Mouse (Mus musculus) cerebellum, adult (tissue): ENCODE measurements around the gene Reg2.
"Not testable (repeated sequence)": the region's sequence is repeated elsewhere in the genome, so short reads cannot be mapped to it uniquely, and the experiment has no call there.

Source experiments
- ATAC-seq: cut with Nextera tagmentation; 2 replicates; pipeline ENCODE4 v1.9.2; 2017; ENCODE audit warnings: mild to moderate bottlenecking, moderate library complexity, mixed read lengths; ENCODE audit not compliant: insufficient number of reproducible peaks, low FRiP score, low TSS enrichment

The Reg2 gene

DNA sequence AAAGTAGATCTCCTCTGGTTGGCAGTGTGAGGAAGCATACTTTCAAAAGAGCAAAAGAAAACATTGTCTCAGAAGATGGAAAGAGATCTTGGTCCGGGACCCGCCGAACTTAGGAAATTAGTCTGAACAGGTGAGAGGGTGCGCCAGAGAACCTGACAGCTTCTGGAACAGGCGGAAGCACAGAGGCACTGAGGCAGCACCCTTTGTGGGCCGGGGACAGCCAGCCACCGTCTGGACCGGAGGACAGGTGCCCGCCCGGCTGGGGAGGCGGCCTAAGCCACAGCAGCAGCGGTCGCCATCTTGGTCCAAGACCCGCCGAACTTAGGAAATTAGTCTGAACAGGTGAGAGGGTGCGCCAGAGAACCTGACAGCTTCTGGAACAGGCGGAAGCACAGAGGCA is at the start of gene Reg2:
Gene Reg2 (plus strand): TSS at position 301 of the 400 bp plus-strand sequence.
- ATAC-seq = not testable (repeated sequence)

DNA sequence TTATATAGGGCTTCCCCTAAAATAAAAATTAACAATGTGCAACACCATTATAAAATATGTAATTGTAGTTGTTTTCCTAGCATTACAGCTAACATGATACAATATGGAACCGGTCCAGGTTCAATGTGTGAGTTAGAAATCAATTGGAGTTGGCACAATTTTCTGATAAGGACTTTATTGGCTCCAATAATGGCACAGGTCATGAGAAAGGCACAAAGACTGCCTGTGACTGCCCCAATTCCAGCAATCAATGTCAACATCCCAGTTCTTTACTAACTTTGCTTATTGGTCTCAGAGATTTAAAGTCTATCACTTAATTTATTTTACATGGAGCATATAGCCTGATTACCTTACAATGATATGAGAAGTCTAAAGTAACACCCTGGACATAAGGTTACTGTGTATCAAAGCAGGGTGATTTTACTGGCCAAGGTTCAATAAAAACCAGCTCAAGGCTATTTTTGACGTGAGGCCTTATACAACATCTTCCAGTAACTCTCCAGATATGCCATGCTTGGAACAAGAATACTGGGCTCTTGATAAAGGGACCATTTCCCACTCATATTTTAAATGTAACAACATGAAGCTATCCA is 33.4 kb upstream of the Reg2 start:
- ATAC-seq = no peak

DNA sequence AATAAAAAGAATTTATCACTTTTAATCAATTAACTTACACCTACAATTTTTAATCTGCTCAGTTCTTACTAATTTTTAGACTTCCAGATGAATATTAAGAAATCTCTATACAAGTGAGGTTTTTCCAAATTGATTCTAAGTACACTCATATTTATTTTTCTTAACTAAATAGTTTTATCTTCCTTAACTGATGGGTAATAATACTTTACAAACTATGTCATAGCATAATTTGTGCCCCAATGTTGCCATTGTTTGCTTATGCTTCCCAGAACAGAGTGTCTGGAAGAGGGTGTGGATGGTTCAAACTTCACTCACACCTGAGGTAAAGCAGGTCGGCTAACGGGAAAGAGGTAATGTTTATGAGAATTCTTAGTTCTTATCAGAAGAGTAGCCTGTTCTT is 25.1 kb upstream of the Reg2 start, which contains the start of gene Reg3b:
Gene Reg3b (plus strand): TSS at position 301 of the 400 bp plus-strand sequence.
- ATAC-seq = no peak

DNA sequence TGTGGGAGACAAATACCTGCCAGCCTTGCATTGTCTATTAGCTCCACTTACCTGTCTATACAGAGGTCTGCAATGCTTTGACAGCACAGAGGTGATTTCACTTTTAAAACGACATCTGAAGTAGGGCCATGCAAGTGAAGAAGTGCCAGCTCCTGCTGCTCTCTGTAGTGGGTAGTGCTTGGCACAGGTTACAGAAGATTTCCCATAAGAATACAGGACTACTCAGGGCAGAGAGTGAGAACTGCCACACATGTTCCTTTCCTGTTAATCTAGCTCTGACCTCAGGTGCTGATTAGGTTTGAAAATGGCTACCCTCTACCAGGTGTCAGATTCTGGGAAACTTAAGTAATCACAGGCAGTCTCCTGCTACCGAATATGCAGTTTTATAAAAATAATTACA is 16.7 kb upstream of the Reg2 start, which contains the start of gene Reg3d:
Gene Reg3d (minus strand): TSS at position 101 of the 400 bp plus-strand sequence.
- ATAC-seq = no peak

DNA sequence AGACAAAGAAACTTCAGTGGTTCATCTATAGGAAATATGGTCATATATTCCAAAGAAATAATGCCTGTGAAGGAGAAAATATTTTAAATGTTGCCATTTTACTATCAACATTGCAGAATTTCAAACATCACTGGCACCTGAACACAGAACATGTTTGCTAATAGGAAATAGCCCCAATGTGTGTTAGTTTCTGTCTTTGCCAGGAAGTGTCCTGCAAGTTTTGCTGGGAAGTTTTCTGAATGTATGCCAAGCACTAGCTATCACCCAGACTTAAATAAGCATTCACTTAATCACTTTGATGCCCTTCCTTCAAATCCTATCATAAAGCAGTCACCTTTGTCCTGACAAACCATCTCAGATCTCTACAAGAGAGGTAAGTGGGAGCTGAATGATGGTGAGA is 15.0 kb upstream of the Reg2 start, which contains the start of gene Reg3a:
Gene Reg3a (plus strand): TSS at position 301 of the 400 bp plus-strand sequence.
- ATAC-seq = no peak

DNA sequence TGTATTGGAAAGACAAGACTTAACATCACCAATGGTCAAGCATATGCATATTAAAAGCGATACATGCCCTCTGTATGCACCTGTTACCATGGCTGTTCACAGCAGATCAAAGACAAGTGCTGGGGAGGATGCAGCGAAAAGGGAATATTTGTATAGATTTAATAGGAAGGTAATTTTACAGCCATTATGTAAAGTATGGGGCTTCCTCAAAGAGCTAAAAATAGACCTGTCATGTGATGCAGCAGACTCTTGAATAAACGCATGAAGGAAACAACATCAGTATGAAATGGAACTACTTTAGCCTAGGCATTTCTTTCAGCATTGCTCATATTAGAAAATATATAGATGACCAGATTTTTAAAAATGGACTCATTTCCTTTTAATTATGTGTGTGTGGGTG is 9.8 kb upstream of the Reg2 start:
- ATAC-seq = no peak

DNA sequence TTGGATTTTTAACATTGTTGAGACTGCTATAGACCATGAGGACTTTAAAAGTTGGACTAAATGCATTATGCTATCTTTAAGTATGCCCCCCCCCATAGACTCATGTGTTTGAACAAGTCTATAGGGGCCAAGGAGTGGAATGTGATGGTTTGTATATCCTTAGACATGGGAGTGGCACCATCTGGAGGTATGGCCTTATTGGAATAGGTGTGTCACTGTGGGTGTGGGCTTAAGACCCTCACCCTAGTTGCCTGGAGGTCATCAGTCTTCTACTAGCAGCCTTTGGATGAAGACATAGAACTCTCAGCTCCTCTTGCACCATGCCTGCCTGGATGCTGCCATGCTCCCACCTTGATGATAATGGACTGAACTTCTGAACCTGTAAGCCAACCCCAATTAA is 27.0 kb downstream of the Reg2 start, which contains the start of gene Reg1:
Gene Reg1 (plus strand): TSS at position 301 of the 400 bp plus-strand sequence.
- ATAC-seq = not testable (repeated sequence)

DNA sequence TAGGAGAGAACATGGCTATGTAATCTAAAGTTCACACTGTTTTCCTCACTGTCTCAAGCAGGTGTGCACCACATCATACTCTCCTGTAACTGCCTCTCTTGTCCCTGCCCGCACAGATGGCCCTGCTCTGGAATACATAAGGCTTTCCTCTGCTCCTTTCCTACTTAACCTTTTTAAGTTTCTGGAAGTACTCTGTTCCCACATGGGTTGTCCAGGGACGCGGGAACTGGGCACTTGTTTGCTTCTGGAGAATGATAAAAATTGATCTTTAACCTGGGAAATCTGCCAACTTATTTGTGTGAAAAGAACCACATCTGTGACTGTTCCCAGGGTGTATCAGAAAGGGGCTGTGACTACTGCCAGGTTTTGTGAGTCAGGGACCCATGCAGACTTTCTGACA is 30.1 kb downstream of the Reg2 start:
- no peak for ATAC-seq

DNA sequence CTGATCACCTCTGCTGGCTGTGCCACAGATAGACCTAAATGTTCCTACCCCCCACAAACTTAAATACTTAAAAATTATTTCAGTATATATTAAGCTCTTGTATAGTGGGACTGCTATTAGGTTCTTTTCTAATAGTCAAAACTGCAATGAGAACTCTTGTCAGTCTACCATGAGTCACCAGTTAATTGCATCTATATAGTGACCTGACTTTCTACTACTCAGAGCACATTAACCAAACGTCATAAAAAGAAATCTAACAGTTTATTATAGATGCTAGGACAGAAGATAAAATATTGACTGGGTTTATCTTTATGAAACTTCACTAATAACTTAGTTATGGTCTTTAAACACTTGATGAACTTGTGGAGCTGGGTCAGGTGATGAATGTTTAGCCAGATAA is 51.8 kb downstream of the Reg2 start:
- no peak for ATAC-seq

DNA sequence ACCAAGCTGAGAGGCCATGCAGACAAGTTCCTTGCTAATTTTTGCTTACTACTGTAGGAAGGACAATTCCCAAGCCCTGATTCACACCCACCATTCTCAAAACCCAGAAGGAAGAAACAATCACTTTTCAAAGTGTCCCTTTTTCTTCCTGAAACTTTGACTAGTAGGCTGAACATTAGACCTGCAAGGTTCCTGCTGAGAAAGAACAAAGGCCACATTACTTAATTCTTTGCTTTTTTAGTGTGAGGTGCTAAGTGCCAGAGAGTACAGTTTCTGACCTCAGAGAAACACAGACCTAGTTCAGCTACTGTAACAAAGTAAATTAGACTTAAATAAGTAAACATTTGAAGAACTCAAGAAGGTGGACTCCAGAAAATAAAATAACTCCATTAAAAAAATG is 53.0 kb downstream of the Reg2 start:
- ATAC-seq = no peak

DNA sequence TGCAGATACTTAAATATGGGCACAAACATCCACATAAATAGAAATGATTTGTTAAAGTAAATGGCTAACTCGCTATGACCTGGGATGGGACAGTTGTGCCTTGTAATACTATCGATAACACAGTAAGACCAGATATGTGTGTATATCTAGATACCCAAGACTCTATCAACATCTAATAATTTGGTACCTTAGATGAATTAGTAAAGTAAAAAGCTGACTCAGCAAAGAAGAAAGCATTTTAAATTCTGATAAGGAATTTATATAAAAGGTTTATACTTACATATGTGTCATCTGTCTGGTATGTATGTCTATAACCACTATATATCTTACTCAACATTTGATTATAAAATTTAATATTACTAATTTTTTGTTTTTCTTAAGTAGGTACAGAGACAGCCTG is 57.4 kb downstream of the Reg2 start:
- ATAC-seq = no peak
